Mouse (Mus musculus) ES-E14 (cell line): ENCODE results near the gene Gm43720.

Experiments used
- HCFC1 ChIP-seq: IDR thresholded peaks from 2 replicates; pipeline ENCODE4 v1.6.1; 2012; ENCODE audit warnings: low read length, inconsistent platforms, borderline replicate concordance; ENCODE audit not compliant: insufficient read depth
- MAFK ChIP-seq: IDR thresholded peaks from 2 replicates; pipeline ENCODE4 v1.6.1; 2014; ENCODE audit warnings: mild to moderate bottlenecking, low read depth, low read length, inconsistent platforms; ENCODE audit not compliant: insufficient read depth
- ZNF384 ChIP-seq: IDR thresholded peaks from 2 replicates; pipeline ENCODE4 v1.6.1; 2012; ENCODE audit warnings: low read depth, low read length, inconsistent platforms

DNA sequence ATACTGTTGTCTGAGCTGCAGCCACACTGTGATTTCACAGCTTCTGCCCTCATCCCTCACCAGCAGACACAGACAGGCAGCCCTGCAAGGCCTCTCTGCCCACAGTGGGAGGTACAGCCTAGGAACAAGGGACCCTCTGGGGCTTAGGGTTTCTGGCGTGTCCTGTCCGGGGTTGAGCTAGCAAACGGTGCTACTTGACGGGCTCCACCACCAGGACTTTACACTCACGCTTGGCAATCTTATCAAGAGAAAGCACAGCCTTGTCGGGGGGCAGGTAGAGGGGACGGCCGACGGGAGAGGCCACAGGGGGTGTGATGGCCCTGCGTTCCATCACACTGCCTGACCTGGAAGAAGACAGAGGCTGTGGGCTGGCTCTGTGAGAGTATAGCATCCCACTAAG is 19.7 kb downstream of the Gm43720 start:
- TF ChIP-seq HCFC1 = no peak
- no peak for TF ChIP-seq ZNF384
- no peak for TF ChIP-seq MAFK
